Mouse (Mus musculus) G1E (cell line): ENCODE data around the gene Mapk14. TPM values are rescaled to one million over a fixed set of nuclear protein-coding genes. Genes with fewer than 3 reads are reported as not detected.

Source experiments
- ATAC-seq: 2 replicates; pipeline ENCODE4 v1.8.0; 2016; ENCODE audit warnings: mild to moderate bottlenecking; ENCODE audit not compliant: insufficient number of reproducible peaks, poor library complexity, low FRiP score, severe bottlenecking; ENCODE audit errors: extremely low read depth
- DNase-seq: peaks from one replicate; pipeline ENCODE4 v3.0.0; 2012; ENCODE audit warnings: low spot score
- H3K27me3 ChIP-seq: 2 replicates; pipeline ENCODE4 v1.6.1; 2012; ENCODE audit warnings: mild to moderate bottlenecking, low read length, inconsistent platforms; ENCODE audit not compliant: insufficient read depth
- H3K36me3 ChIP-seq: replicated peaks from 2 replicates; pipeline ENCODE3; 2012; ENCODE audit warnings: mild to moderate bottlenecking, inconsistent platforms
- H3K4me1 ChIP-seq: 2 replicates; pipeline ENCODE4 v1.6.1; 2012; ENCODE audit warnings: low read depth, low read length, inconsistent platforms, mixed read lengths; ENCODE audit not compliant: insufficient read depth
- H3K4me3 ChIP-seq: 2 replicates; pipeline ENCODE4 v1.5.1; 2012; ENCODE audit warnings: low read depth, mild to moderate bottlenecking, inconsistent platforms, low read length, moderate library complexity, mixed read lengths
- H3K9me3 ChIP-seq: replicated peaks from 2 replicates; pipeline ENCODE4 v1.6.1; 2012; ENCODE audit warnings: inconsistent platforms
- CTCF ChIP-seq: IDR thresholded peaks from 2 replicates; pipeline ENCODE4 v1.5.1; 2012; ENCODE audit warnings: low read depth, low read length, inconsistent platforms, mixed read lengths
- GATA1 ChIP-seq: IDR thresholded peaks from 2 replicates; pipeline ENCODE4 v1.6.1; 2012; ENCODE audit warnings: borderline replicate concordance, low read length, inconsistent platforms, mixed read lengths
- GATA2 ChIP-seq: IDR thresholded peaks from 2 replicates; pipeline ENCODE4 v1.6.1; 2012; ENCODE audit warnings: low read depth, low read length, inconsistent platforms, borderline replicate concordance
- POLR2AphosphoS5 ChIP-seq: IDR thresholded peaks from 2 replicates; pipeline ENCODE4 v1.6.1; 2012; ENCODE audit warnings: low read depth, low read length, inconsistent platforms; ENCODE audit not compliant: insufficient replicate concordance
- TAL1 ChIP-seq: conservative IDR thresholded peaks from 2 replicates; pipeline ENCODE4 v1.6.1; 2012; ENCODE audit warnings: low read depth, low read length, inconsistent platforms, mixed read lengths
- polyA plus RNA-seq: library from polyadenylated mRNA; stranded (reverse); fragments of >175 nt; gene quantifications from 2 replicates; pipeline ENCODE4 v1.2.3, GENCODE M21; 2012
- total RNA-seq, 2 experiments: library from RNA; stranded (forward) in 1 of 2; stranded (reverse) in 1 of 2; fragments of 200-1000 nt in 1 of 2; fragments of >200 nt in 1 of 2; fragmentation: Nextera tagmentation in 1 of 2; gene quantifications; 2 replicates each; pipeline ENCODE4 v1.2.3; 2014 to 2017

The Mapk14 gene
- total and polyA plus RNA-seq, 3 experiments: 55.9 to 67.4 (median 61.3) TPM

- ATAC-seq (no peak), DNase-seq (no peak)
- H3K4me3 ChIP-seq: no peak overlapping the region
- H3K36me3 ChIP-seq: no peaks in the 10 kb centered on the region
- no peaks in the 10 kb centered on the region for H3K9me3 ChIP-seq
- H3K27me3 ChIP-seq: peaks cover 22% of the 10 kb centered on the region
- no peaks in the 10 kb centered on the region for H3K4me1 ChIP-seq
- no peak for TF ChIP-seq GATA1
- TF ChIP-seq POLR2AphosphoS5: no peak
- no peak for TF ChIP-seq TAL1
- no peak for TF ChIP-seq GATA2
- no peak for TF ChIP-seq CTCF
Measured at GRCm38 (mm10) chr17:28780836-28781235, 89.7 kb downstream of the Mapk14 start.

GRCm38 (mm10) chr17:28781290-28782045 is 90.3 kb downstream of the Mapk14 start:
- peaks cover 20% of the 10 kb centered on the region for H3K27me3 ChIP-seq
- no peaks in the 10 kb centered on the region for H3K9me3 ChIP-seq
- no peak for TF ChIP-seq CTCF
- no peak for TF ChIP-seq TAL1
- DNase-seq (no peak), ATAC-seq (no peak)
- no peak overlapping the region for H3K4me3 ChIP-seq
- H3K36me3 ChIP-seq: no peaks in the 10 kb centered on the region
- no peaks in the 10 kb centered on the region for H3K4me1 ChIP-seq

GRCm38 (mm10) chr17:28785036-28785435 is 93.9 kb downstream of the Mapk14 start:
- Histone ChIP-seq H3K4me1 (no peaks in the 10 kb centered on the region), H3K4me3 (no peak overlapping the region), H3K27me3 (peaks cover 16% of the 10 kb centered on the region), H3K9me3 (no peaks in the 10 kb centered on the region), H3K36me3 (no peaks in the 10 kb centered on the region)
- TF ChIP-seq GATA2: no peak
- TF ChIP-seq TAL1: no peak
- TF ChIP-seq POLR2AphosphoS5: no peak
- TF ChIP-seq CTCF: no peak
- TF ChIP-seq GATA1: no peak
- no peak for ATAC-seq
- DNase-seq: no peak

GRCm38 (mm10) chr17:28787507-28787906 is 96.4 kb downstream of the Mapk14 start:
- H3K4me1 ChIP-seq: no peaks in the 10 kb centered on the region
- TF ChIP-seq CTCF (no peak), TAL1 (no peak), POLR2AphosphoS5 (no peak), GATA1 (no peak), GATA2 (no peak)
- no peak overlapping the region for H3K4me3 ChIP-seq
- no peaks in the 10 kb centered on the region for H3K9me3 ChIP-seq
- no peak for ATAC-seq
- H3K36me3 ChIP-seq: no peaks in the 10 kb centered on the region
- peaks cover 18% of the 10 kb centered on the region for H3K27me3 ChIP-seq
- no peak for DNase-seq

GRCm38 (mm10) chr17:28797031-28797430 is 105.9 kb downstream of the Mapk14 start:
- Histone ChIP-seq H3K36me3 (no peaks in the 10 kb centered on the region), H3K4me3 (no peak overlapping the region), H3K9me3 (peaks cover 7% of the 10 kb centered on the region), H3K27me3 (peaks cover 23% of the 10 kb centered on the region), H3K4me1 (peaks cover 21% of the 10 kb centered on the region)
- ATAC-seq: no peak
- TF ChIP-seq CTCF (no peak), GATA2 (no peak), TAL1 (no peak), POLR2AphosphoS5 (no peak), GATA1 (no peak)
- no peak for DNase-seq

Other genes with a start within 250 kb of the Mapk14 start
- gene Fkbp5, start 173.8 kb upstream of the Mapk14 start, total RNA-seq (2014; fragmentation: Nextera tagmentation): 11.7 and 16.4 TPM in 2 replicates
- 14.0 and 18.5 TPM in 2 replicates for gene Fkbp5, start 173.8 kb upstream of the Mapk14 start, total RNA-seq (2017)
- 36.6 and 41.4 TPM in 2 replicates for gene Fkbp5, start 173.8 kb upstream of the Mapk14 start, polyA plus RNA-seq
- gene Armc12, start 160.5 kb upstream of the Mapk14 start, total RNA-seq (2014; fragmentation: Nextera tagmentation): not detected in 2 replicates
- gene Armc12, start 160.5 kb upstream of the Mapk14 start, total RNA-seq (2017): not detected in 2 replicates
- gene Armc12, start 160.5 kb upstream of the Mapk14 start, polyA plus RNA-seq: 0.07 TPM in 1 of 2 replicates, not detected in the other
- gene Clpsl2, start 141.9 kb upstream of the Mapk14 start, total RNA-seq (2014; fragmentation: Nextera tagmentation): not detected in 2 replicates
- gene Clpsl2, start 141.9 kb upstream of the Mapk14 start, total RNA-seq (2017): not detected in 2 replicates
- not detected in 2 replicates for gene Clpsl2, start 141.9 kb upstream of the Mapk14 start, polyA plus RNA-seq
- not detected in 2 replicates for gene Clps, start 130.6 kb upstream of the Mapk14 start, total RNA-seq (2014; fragmentation: Nextera tagmentation)
- gene Clps, start 130.6 kb upstream of the Mapk14 start, total RNA-seq (2017): not detected in 2 replicates
- not detected in 2 replicates for gene Clps, start 130.6 kb upstream of the Mapk14 start, polyA plus RNA-seq
- gene Lhfpl5, start 115.7 kb upstream of the Mapk14 start, total RNA-seq (2014; fragmentation: Nextera tagmentation): not detected in 2 replicates
- not detected in 2 replicates for gene Lhfpl5, start 115.7 kb upstream of the Mapk14 start, total RNA-seq (2017)
- gene Lhfpl5, start 115.7 kb upstream of the Mapk14 start, polyA plus RNA-seq: not detected in 2 replicates
- 158 and 193 TPM in 2 replicates for gene Srpk1, start 68.6 kb upstream of the Mapk14 start, total RNA-seq (2014; fragmentation: Nextera tagmentation)
- 95.5 and 112 TPM in 2 replicates for gene Srpk1, start 68.6 kb upstream of the Mapk14 start, total RNA-seq (2017)
- gene Srpk1, start 68.6 kb upstream of the Mapk14 start, polyA plus RNA-seq: 81.6 and 95.9 TPM in 2 replicates
- gene Slc26a8, start 1.1 kb upstream of the Mapk14 start, total RNA-seq (2014; fragmentation: Nextera tagmentation): 2.5 and 3.2 TPM in 2 replicates
- 0.22 and 1.1 TPM in 2 replicates for gene Slc26a8, start 1.1 kb upstream of the Mapk14 start, total RNA-seq (2017)
- 0.10 and 0.24 TPM in 2 replicates for gene Slc26a8, start 1.1 kb upstream of the Mapk14 start, polyA plus RNA-seq
- gene AC170998.1, start 34.8 kb downstream of the Mapk14 start, total RNA-seq (2014; fragmentation: Nextera tagmentation): 5.0 and 5.6 TPM in 2 replicates
- gene AC170998.1, start 34.8 kb downstream of the Mapk14 start, total RNA-seq (2017): 1.3 and 2.8 TPM in 2 replicates
- not detected in 2 replicates for gene AC170998.1, start 34.8 kb downstream of the Mapk14 start, polyA plus RNA-seq
- not detected in 2 replicates for gene Mapk13, start 78.0 kb downstream of the Mapk14 start, total RNA-seq (2014; fragmentation: Nextera tagmentation)
- 0.22 TPM in 1 of 2 replicates, not detected in the other for gene Mapk13, start 78.0 kb downstream of the Mapk14 start, total RNA-seq (2017)
- not detected in 2 replicates for gene Mapk13, start 78.0 kb downstream of the Mapk14 start, polyA plus RNA-seq
- gene Brpf3, start 109.8 kb downstream of the Mapk14 start, total RNA-seq (2014; fragmentation: Nextera tagmentation): 62.4 and 87.3 TPM in 2 replicates
- 3.4 and 5.7 TPM in 2 replicates for gene Brpf3, start 109.8 kb downstream of the Mapk14 start, total RNA-seq (2017)
- gene Brpf3, start 109.8 kb downstream of the Mapk14 start, polyA plus RNA-seq: 29.1 and 30.9 TPM in 2 replicates
- not detected in 2 replicates for gene Pnpla1, start 167.1 kb downstream of the Mapk14 start, total RNA-seq (2014; fragmentation: Nextera tagmentation)
- gene Pnpla1, start 167.1 kb downstream of the Mapk14 start, total RNA-seq (2017): 0.06 TPM in 1 of 2 replicates, not detected in the other
- gene Pnpla1, start 167.1 kb downstream of the Mapk14 start, polyA plus RNA-seq: not detected in 2 replicates
- not detected in 2 replicates for gene 4930539E08Rik, start 224.0 kb downstream of the Mapk14 start, total RNA-seq (2014; fragmentation: Nextera tagmentation)
- gene 4930539E08Rik, start 224.0 kb downstream of the Mapk14 start, total RNA-seq (2017): 0.11 and 0.12 TPM in 2 replicates
- not detected in 2 replicates for gene 4930539E08Rik, start 224.0 kb downstream of the Mapk14 start, polyA plus RNA-seq